Mouse (Mus musculus) midbrain, postnatal 0 days (tissue): Measurements from ENCODE around the gene Cars2. TPM values are rescaled to one million over a fixed set of nuclear protein-coding genes. Genes with fewer than 3 reads are reported as not detected.

Experiments used
- ATAC-seq: fragments of 200-750 bp; cut with Nextera tagmentation; 2 replicates; pipeline ENCODE4 v1.8.0; 2017; ENCODE audit warnings: moderate number of reproducible peaks, mild to moderate bottlenecking, moderate TSS enrichment, moderate library complexity; ENCODE audit not compliant: low FRiP score
- DNase-seq: peaks from one replicate; pipeline ENCODE4 v3.0.0-alpha.2; 2015; ENCODE audit warnings: low spot score
- H3K27ac ChIP-seq: fragments of 300-500 bp; sonication (generic); 2 replicates; pipeline ENCODE4 v1.5.1; 2014; ENCODE audit warnings: low read depth, mild to moderate bottlenecking, low read length, mixed read lengths
- H3K27me3 ChIP-seq: fragments of 300-500 bp; sonication (generic); 2 replicates; pipeline ENCODE4 v1.6.1; 2014; ENCODE audit warnings: low read length, control low read depth, mixed read lengths; ENCODE audit not compliant: insufficient read depth
- H3K36me3 ChIP-seq: fragments of 300-500 bp; sonication (generic); 2 replicates; pipeline ENCODE4 v1.6.1; 2014; ENCODE audit warnings: low read length, control low read depth, mixed read lengths; ENCODE audit not compliant: insufficient read depth
- H3K4me1 ChIP-seq: fragments of 300-500 bp; sonication (generic); 2 replicates; pipeline ENCODE4 v1.6.1; 2014; ENCODE audit warnings: mild to moderate bottlenecking, control low read depth, antibody characterized with exemption, low read length, mixed read lengths; ENCODE audit not compliant: insufficient read depth
- H3K4me2 ChIP-seq: fragments of 300-500 bp; sonication (generic); 2 replicates; pipeline ENCODE4 v1.6.1; 2014; ENCODE audit warnings: low read depth, mild to moderate bottlenecking, low read length, mixed read lengths; ENCODE audit not compliant: poor library complexity, severe bottlenecking
- H3K4me3 ChIP-seq: fragments of 300-500 bp; sonication (generic); 2 replicates; pipeline ENCODE4 v1.5.1; 2014; ENCODE audit warnings: low read depth, mild to moderate bottlenecking, low read length, moderate library complexity
- H3K9ac ChIP-seq: fragments of 300-500 bp; sonication (generic); replicated peaks from 2 replicates; pipeline ENCODE4 v1.6.1; 2014; ENCODE audit warnings: mild to moderate bottlenecking, low read length, moderate library complexity, mixed read lengths; ENCODE audit not compliant: poor library complexity, severe bottlenecking
- H3K9me3 ChIP-seq: fragments of 300-500 bp; sonication (generic); 2 replicates; pipeline ENCODE4 v1.6.1; 2016; ENCODE audit warnings: low read length, control low read depth
- CTCF ChIP-seq: IDR thresholded peaks from 2 replicates; pipeline ENCODE4 v1.5.1; 2016; ENCODE audit warnings: antibody characterized with exemption, mild to moderate bottlenecking
- WGBS: fragments of 180-500 bp; shearing (Covaris S2); extraction: QIAGEN DNeasy Blood & Tissue Kit; methylation state at CpG from one replicate; pipeline ENCODE4 v1.1.7; 2014; 5-methylcytosine and 5-hydroxymethylcytosine counted together
- polyA plus RNA-seq: library from polyadenylated mRNA; unstranded; fragments of >200 nt; fragmentation: Nextera tagmentation; extraction: Ambion mirVana; gene quantifications from 2 replicates; pipeline ENCODE4 v1.2.1, GENCODE M21; 2015
- total RNA-seq: library from RNA; depleted of rRNA; stranded (reverse); fragments of >200 nt; gene quantifications from 2 replicates; pipeline ENCODE4 v1.2.3, GENCODE M21; 2014

Cars2 gene
- total and polyA plus RNA-seq, 2 experiments from 2014 or later, result 19.5 to 35.5 TPM

DNA sequence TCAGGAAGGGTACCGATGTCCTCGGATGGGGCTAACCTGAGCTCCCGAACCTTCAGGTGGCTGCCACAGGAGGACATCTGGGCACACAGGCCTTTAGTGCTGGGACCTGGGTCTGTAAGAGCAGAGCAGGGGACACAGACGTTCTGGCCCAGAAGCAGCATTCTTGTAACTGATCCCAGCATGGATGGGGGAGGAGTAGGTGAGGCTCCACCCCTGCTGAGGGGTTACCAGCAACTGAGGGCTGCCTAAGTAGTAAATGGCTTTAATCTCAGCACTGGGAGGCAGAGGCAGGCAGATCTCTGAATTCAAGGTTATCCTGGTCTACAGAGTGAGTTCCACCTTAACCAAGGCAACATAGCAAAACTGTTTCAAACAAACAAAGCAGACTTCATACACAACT lies 7.7 kb downstream of the Cars2 start:
- no peaks in the 10 kb centered on the region for H3K27me3 ChIP-seq
- no peaks in the 10 kb centered on the region for H3K4me1 ChIP-seq
- H3K27ac ChIP-seq, result no peak overlapping the region
- TF ChIP-seq CTCF, result no peak
- no peak overlapping the region for H3K9ac ChIP-seq
- no peaks in the 10 kb centered on the region for H3K9me3 ChIP-seq
- DNase-seq (no peak), ATAC-seq (no peak)
- H3K4me3 ChIP-seq, result no peak overlapping the region
- H3K4me2 ChIP-seq, result no peak overlapping the region
- peaks cover 31% of the 10 kb centered on the region for H3K36me3 ChIP-seq
- WGBS, result 89% methylated on average over 4 of the region's 4 CpGs

DNA sequence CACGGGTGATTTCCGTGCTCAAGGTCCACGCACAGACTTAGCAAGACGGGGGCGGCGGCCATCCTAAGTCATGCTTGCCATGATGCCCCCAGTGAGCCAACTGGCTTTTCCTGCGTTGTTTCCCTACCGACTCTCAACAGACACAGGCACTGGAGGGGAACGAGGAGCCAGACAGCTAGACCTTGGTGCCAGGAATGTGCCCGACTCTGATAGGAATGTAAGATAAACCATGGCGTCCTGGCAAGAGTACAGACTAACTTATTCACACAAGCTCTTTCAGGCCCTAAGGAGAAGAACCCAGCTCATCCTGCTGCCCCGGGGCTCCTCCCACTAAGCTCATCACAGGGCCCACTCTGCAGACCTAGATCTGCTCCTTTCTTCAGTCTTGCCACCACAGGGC lies 8.6 kb downstream of the Cars2 start:
- H3K9ac ChIP-seq, result no peak overlapping the region
- no peak overlapping the region for H3K4me3 ChIP-seq
- no peak overlapping the region for H3K27ac ChIP-seq
- DNase-seq (no peak), ATAC-seq (no peak)
- WGBS, result 97% methylated on average over 12 of the region's 12 CpGs
- no peaks in the 10 kb centered on the region for H3K9me3 ChIP-seq
- H3K4me2 ChIP-seq, result no peak overlapping the region
- no peak for TF ChIP-seq CTCF
- H3K36me3 ChIP-seq, result peaks cover 30% of the 10 kb centered on the region
- no peaks in the 10 kb centered on the region for H3K27me3 ChIP-seq
- H3K4me1 ChIP-seq, result no peaks in the 10 kb centered on the region

DNA sequence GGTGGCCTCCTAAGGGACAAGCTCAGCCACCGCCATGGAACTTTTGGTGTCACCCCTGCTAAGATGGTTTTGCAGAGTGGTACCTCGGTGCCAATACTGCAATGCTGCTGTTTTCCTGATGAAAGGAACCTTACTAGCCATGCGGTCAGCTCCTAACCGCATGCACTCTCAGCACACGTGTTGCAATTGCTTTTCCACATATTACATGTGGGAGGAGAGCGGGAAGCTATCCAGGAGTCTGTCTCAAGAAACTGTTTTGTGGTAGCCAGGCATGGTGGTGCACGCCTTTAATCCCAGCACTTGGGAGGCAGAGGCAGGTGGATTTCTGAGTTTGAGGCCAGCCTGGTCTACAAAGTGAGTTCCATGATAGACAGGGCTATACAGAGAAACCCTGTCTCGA lies 10.4 kb downstream of the Cars2 start:
- Histone ChIP-seq H3K4me2 (no peak overlapping the region), H3K27me3 (no peaks in the 10 kb centered on the region), H3K9me3 (no peaks in the 10 kb centered on the region), H3K36me3 (peaks cover 23% of the 10 kb centered on the region), H3K4me1 (no peaks in the 10 kb centered on the region), H3K4me3 (no peak overlapping the region), H3K9ac (no peak overlapping the region), H3K27ac (no peak overlapping the region)
- WGBS, result 96% methylated on average over 8 of the region's 8 CpGs
- no peak for ATAC-seq
- no peak for DNase-seq
- TF ChIP-seq CTCF, result no peak

DNA sequence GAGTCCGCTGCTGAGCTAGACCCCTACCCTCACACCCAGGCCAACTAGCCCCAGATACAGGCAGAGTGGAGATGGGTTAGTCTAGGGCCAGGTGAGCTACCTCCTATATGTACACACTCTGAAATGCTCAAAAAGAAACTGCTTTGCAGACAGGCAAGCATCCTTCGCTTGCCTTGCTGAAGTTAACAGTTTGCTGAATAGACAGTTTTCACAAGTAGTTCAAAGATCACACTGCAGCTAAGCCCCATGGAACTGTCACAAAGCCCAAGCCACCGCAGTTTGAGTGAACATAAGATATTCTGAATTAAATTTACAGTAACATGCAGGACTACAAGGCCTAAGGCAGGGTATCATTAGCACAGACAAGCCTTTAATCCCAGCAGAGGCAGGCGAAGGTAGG lies 11.5 kb downstream of the Cars2 start:
- no peak overlapping the region for H3K27ac ChIP-seq
- no peaks in the 10 kb centered on the region for H3K4me1 ChIP-seq
- WGBS, result 82% methylated on average over 4 of the region's 4 CpGs
- ATAC-seq (no peak), DNase-seq (no peak)
- TF ChIP-seq CTCF, result no peak
- H3K27me3 ChIP-seq, result no peaks in the 10 kb centered on the region
- H3K9me3 ChIP-seq, result no peaks in the 10 kb centered on the region
- H3K4me2 ChIP-seq, result no peak overlapping the region
- H3K36me3 ChIP-seq, result peaks cover 23% of the 10 kb centered on the region
- H3K4me3 ChIP-seq, result no peak overlapping the region
- no peak overlapping the region for H3K9ac ChIP-seq

DNA sequence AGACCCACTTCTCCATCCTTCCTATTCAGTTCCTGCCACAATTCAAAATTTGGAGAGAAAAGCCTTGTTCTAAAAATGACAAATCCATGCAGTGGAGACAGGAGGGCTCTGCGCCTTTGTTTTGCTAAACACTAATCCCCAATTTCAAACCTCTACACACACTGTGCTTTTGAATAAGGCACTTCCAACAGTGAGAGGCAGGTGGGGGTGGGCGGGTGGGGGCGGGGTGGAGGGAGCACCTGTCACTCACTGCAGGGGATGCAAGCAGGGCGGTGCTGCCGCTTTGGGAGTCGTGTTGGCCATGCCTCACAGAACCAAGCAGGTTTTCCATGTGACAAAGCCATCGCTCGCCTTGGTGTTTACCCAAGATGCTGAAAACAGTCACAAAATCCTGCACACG lies 16.1 kb downstream of the Cars2 start:
- DNase-seq (no peak), ATAC-seq (no peak)
- Histone ChIP-seq H3K4me2 (no peak overlapping the region), H3K27ac (no peak overlapping the region), H3K4me3 (no peak overlapping the region), H3K4me1 (no peaks in the 10 kb centered on the region), H3K36me3 (peaks cover 27% of the 10 kb centered on the region), H3K9ac (no peak overlapping the region), H3K27me3 (no peaks in the 10 kb centered on the region), H3K9me3 (no peaks in the 10 kb centered on the region)
- 27% methylated on average over 9 of the region's 9 CpGs for WGBS
- no peak for TF ChIP-seq CTCF

DNA sequence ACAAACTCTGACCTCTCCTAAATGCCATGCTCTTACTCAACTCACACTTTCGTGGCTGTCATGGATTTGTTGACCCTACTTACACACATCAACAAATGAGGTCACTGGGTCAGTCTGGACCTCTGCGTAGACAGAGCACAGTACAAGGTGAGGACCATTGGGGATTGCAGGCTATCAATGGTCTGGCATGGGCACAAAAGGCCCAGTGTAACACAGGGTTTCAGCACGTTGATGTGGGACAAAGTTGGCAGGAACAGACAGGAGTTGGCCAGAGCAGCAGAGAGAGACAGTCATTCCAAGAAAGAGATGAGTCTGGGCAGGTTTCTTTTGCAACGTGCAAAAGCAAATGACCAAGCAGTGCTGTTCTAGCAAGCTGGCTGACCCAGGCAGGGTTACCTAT lies 19.7 kb downstream of the Cars2 start:
- ATAC-seq, result no peak
- Histone ChIP-seq H3K36me3 (peaks cover 25% of the 10 kb centered on the region), H3K4me3 (no peak overlapping the region), H3K4me1 (no peaks in the 10 kb centered on the region), H3K4me2 (no peak overlapping the region), H3K9me3 (no peaks in the 10 kb centered on the region), H3K27me3 (no peaks in the 10 kb centered on the region), H3K9ac (no peak overlapping the region), H3K27ac (no peak overlapping the region)
- 60% methylated on average over 4 of the region's 4 CpGs for WGBS
- TF ChIP-seq CTCF, result no peak
- no peak for DNase-seq
